Mouse (Mus musculus): Measurements from ENCODE around the gene Pmis2. TPM values are rescaled to one million over a fixed set of nuclear protein-coding genes. Genes with fewer than 3 reads are reported as not detected.

Pmis2 gene
- polyA plus RNA-seq (2017; shearing (Covaris generic)) = not detected

GRCm38 (mm10) chr7:30671480-30671879 is at the start of gene Pmis2:
Gene Pmis2 (minus strand): TSS chr7:30671605.

DNA sequence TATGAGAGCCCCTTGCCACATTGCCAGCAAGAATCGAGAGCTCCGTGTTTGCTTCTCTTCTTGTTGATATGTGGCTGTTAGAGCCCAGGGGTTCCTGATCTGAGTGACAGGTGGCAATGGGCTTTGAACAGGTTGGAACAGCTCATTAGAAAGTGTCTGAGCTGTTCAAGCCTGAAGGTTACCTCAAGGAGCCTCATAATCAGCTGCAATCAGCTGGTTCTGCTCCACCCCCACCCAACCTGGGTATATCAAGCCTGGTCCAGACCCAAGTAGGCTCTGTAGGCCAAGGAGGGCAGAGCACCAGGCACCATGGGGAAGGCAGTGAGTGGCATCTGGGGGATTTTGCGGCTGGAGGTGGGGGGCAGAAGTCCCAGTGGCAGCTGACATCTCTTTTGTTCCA is 40.5 kb upstream of the Pmis2 start, which contains the start of gene Atp4a:
TSS of gene Atp4a (plus strand) at position 268 of the 400 bp plus-strand sequence.

GRCm38 (mm10) chr7:30698589-30698988 is 27.2 kb upstream of the Pmis2 start, which contains the start of gene 2200002J24Rik:
Gene 2200002J24Rik (plus strand): TSS chr7:30698926.

GRCm38 (mm10) chr7:30664529-30665200 is 6.7 kb downstream of the Pmis2 start, which contains the start of gene Haus5:
Gene Haus5 (minus strand): TSS chr7:30664994.

GRCm38 (mm10) chr7:30649591-30650540 is 21.5 kb downstream of the Pmis2 start, which contains the start of gene Rbm42:
Gene Rbm42 (minus strand): TSS chr7:30650317.

GRCm38 (mm10) chr7:30635752-30636151 is 35.7 kb downstream of the Pmis2 start, which contains the start of gene Etv2:
Gene Etv2 (minus strand): TSS chr7:30635852.

DNA sequence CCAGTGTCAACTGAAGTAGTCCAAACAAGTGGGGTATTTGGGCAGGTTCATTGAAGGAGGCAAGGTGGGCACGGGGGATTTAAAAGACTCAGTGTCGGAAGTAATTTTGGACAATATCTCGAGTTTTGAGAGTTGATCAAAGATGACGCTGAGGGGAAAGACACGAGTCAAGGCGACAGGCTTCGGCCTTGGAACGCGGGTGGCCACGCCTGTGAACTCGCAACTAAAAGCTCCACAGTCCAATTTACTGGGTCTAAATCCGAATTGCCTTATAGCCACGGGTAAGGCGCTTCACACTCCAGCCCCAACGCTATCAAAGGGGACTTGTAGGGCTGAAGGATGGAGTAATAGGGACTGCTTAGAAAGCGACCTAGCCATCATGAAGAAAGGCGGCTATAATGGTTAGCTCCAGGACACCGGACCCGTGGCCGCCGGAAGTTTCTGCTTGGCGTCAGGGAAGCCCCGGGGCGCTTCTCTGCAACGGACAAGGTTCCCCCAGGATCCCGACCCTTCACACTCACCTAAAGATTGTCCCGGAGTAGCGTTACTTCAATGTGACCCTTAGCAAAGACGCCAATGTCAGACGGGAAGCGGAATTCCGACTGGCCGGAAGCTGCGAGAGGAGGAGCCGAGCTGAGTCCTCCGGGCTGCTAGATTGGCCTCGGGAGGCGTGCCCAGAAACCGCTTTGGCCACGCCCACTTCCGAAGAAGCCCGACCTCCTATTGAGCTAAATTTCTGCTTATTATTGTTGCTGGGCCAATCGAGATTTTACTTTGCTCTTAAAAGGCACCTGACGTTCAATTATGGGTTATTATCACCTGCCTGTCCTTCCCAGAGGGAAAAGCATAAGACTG is 45.6 kb downstream of the Pmis2 start, which contains the start of gene Cox6b1:
TSS of gene Cox6b1 (minus strand) at position 622 of the 855 bp plus-strand sequence.

Other genes starting within 250 kb of the Pmis2 start
- 99.8 TPM for gene Nfkbid, start 249.9 kb downstream of the Pmis2 start, polyA plus RNA-seq (2017; shearing (Covaris generic))
- 17.8 TPM for gene Aplp1, start 226.1 kb downstream of the Pmis2 start, polyA plus RNA-seq (2017; shearing (Covaris generic))
- not detected for gene Kirrel2, start 213.9 kb downstream of the Pmis2 start, polyA plus RNA-seq (2017; shearing (Covaris generic))
- not detected for gene Nphs1, start 213.3 kb downstream of the Pmis2 start, polyA plus RNA-seq (2017; shearing (Covaris generic))
- gene Prodh2, start 178.0 kb downstream of the Pmis2 start, polyA plus RNA-seq (2017; shearing (Covaris generic)) = not detected
- gene Arhgap33, start 136.5 kb downstream of the Pmis2 start, polyA plus RNA-seq (2017; shearing (Covaris generic)) = 1.2 TPM
- 4.2 TPM for gene Hspb6, start 119.4 kb downstream of the Pmis2 start, polyA plus RNA-seq (2017; shearing (Covaris generic))
- gene Proser3, start 119.3 kb downstream of the Pmis2 start, polyA plus RNA-seq (2017; shearing (Covaris generic)) = 9.9 TPM
- gene Lin37, start 111.8 kb downstream of the Pmis2 start, polyA plus RNA-seq (2017; shearing (Covaris generic)) = 89.4 TPM
- 47.2 TPM for gene U2af1l4, start 108.3 kb downstream of the Pmis2 start, polyA plus RNA-seq (2017; shearing (Covaris generic))
- gene Gm49396, start 108.3 kb downstream of the Pmis2 start, polyA plus RNA-seq (2017; shearing (Covaris generic)) = 86.6 TPM
- 217 TPM for gene Psenen, start 108.0 kb downstream of the Pmis2 start, polyA plus RNA-seq (2017; shearing (Covaris generic))
- gene Igflr1, start 106.2 kb downstream of the Pmis2 start, polyA plus RNA-seq (2017; shearing (Covaris generic)) = 150 TPM
- 15.9 TPM for gene Kmt2b, start 82.9 kb downstream of the Pmis2 start, polyA plus RNA-seq (2017; shearing (Covaris generic))
- 11.7 TPM for gene Zbtb32, start 72.7 kb downstream of the Pmis2 start, polyA plus RNA-seq (2017; shearing (Covaris generic))
- gene Upk1a, start 58.8 kb downstream of the Pmis2 start, polyA plus RNA-seq (2017; shearing (Covaris generic)) = 0.83 TPM
- 581 TPM for gene Cox6b1, start 45.5 kb downstream of the Pmis2 start, polyA plus RNA-seq (2017; shearing (Covaris generic))
- not detected for gene Etv2, start 35.8 kb downstream of the Pmis2 start, polyA plus RNA-seq (2017; shearing (Covaris generic))
- 204 TPM for gene Rbm42, start 21.3 kb downstream of the Pmis2 start, polyA plus RNA-seq (2017; shearing (Covaris generic))
- 37.3 TPM for gene Haus5, start 6.6 kb downstream of the Pmis2 start, polyA plus RNA-seq (2017; shearing (Covaris generic))
- not detected for gene 2200002J24Rik, start 27.3 kb upstream of the Pmis2 start, polyA plus RNA-seq (2017; shearing (Covaris generic))
- not detected for gene Atp4a, start 40.6 kb upstream of the Pmis2 start, polyA plus RNA-seq (2017; shearing (Covaris generic))
- 116 TPM for gene Tmem147, start 57.9 kb upstream of the Pmis2 start, polyA plus RNA-seq (2017; shearing (Covaris generic))
- gene Gapdhs, start 72.1 kb upstream of the Pmis2 start, polyA plus RNA-seq (2017; shearing (Covaris generic)) = 0.36 TPM
- 1.1 TPM for gene Sbsn, start 79.9 kb upstream of the Pmis2 start, polyA plus RNA-seq (2017; shearing (Covaris generic))
- gene Dmkn, start 92.2 kb upstream of the Pmis2 start, polyA plus RNA-seq (2017; shearing (Covaris generic)) = not detected
- not detected for gene Krtdap, start 116.3 kb upstream of the Pmis2 start, polyA plus RNA-seq (2017; shearing (Covaris generic))
- 0.26 TPM for gene Ffar2, start 152.2 kb upstream of the Pmis2 start, polyA plus RNA-seq (2017; shearing (Covaris generic))
- gene Ffar3, start 184.6 kb upstream of the Pmis2 start, polyA plus RNA-seq (2017; shearing (Covaris generic)) = not detected
- 0.07 TPM for gene Ffar1, start 190.0 kb upstream of the Pmis2 start, polyA plus RNA-seq (2017; shearing (Covaris generic))
- gene Cd22, start 208.7 kb upstream of the Pmis2 start, polyA plus RNA-seq (2017; shearing (Covaris generic)) = 4.2 TPM
- 0.12 TPM for gene Mag, start 243.3 kb upstream of the Pmis2 start, polyA plus RNA-seq (2017; shearing (Covaris generic))

Measured in CD4-positive, CD25-positive, alpha-beta regulatory T cell (primary cell).